Mouse (Mus musculus) megakaryocyte, adult 5-6 weeks (primary cell): ENCODE results near the gene Tmem258. TPM values are rescaled to one million over a fixed set of nuclear protein-coding genes. Genes with fewer than 3 reads are reported as not detected.

Experiments
- total RNA-seq, 2 experiments: library from RNA; stranded (forward) in 1 of 2; stranded (reverse) in 1 of 2; fragments of 153-499, 151-499 nt in 1 of 2; fragments of 221-1000, 200-1000 nt in 1 of 2; gene quantifications; 2 replicates each; pipeline versions ENCODE4 v1.2.3 to v1.2.4; 2015 to 2017

Tmem258 gene
- total RNA-seq, 2 experiments from 2014 or later = 163 to 182 TPM

Other genes with a start within 250 kb of the Tmem258 start
- 1,271 and 1,296 TPM in 2 replicates for gene Fth1, start 223.4 kb upstream of the Tmem258 start, total RNA-seq (2015)
- gene Fth1, start 223.4 kb upstream of the Tmem258 start, total RNA-seq (2017) = 513 and 615 TPM in 2 replicates
- not detected in 2 replicates for gene Best1, start 202.4 kb upstream of the Tmem258 start, total RNA-seq (2015)
- not detected in 2 replicates for gene Best1, start 202.4 kb upstream of the Tmem258 start, total RNA-seq (2017)
- 3.1 and 5.6 TPM in 2 replicates for gene Rab3il1, start 202.3 kb upstream of the Tmem258 start, total RNA-seq (2015)
- gene Rab3il1, start 202.3 kb upstream of the Tmem258 start, total RNA-seq (2017) = 7.1 and 11.8 TPM in 2 replicates
- 0.76 and 0.91 TPM in 2 replicates for gene Fads3, start 162.4 kb upstream of the Tmem258 start, total RNA-seq (2015)
- gene Fads3, start 162.4 kb upstream of the Tmem258 start, total RNA-seq (2017) = 1.8 and 1.9 TPM in 2 replicates
- gene Fads2, start 102.3 kb upstream of the Tmem258 start, total RNA-seq (2015) = 3.0 and 7.6 TPM in 2 replicates
- 3.1 and 4.3 TPM in 2 replicates for gene Fads2, start 102.3 kb upstream of the Tmem258 start, total RNA-seq (2017)
- 12.3 and 12.6 TPM in 2 replicates for gene Fads1, start 21.1 kb upstream of the Tmem258 start, total RNA-seq (2015)
- gene Fads1, start 21.1 kb upstream of the Tmem258 start, total RNA-seq (2017) = 5.3 and 9.6 TPM in 2 replicates
- 30.7 and 33.9 TPM in 2 replicates for gene Fen1, start 155 bp downstream of the Tmem258 start, total RNA-seq (2015)
- 60.5 and 62.9 TPM in 2 replicates for gene Fen1, start 155 bp downstream of the Tmem258 start, total RNA-seq (2017)
- 0.22 and 0.27 TPM in 2 replicates for gene Myrf, start 36.7 kb downstream of the Tmem258 start, total RNA-seq (2015)
- 0.04 TPM in 1 of 2 replicates, not detected in the other for gene Myrf, start 36.7 kb downstream of the Tmem258 start, total RNA-seq (2017)
- gene Dagla, start 100.9 kb downstream of the Tmem258 start, total RNA-seq (2015) = not detected in 2 replicates
- gene Dagla, start 100.9 kb downstream of the Tmem258 start, total RNA-seq (2017) = not detected in 2 replicates
- gene Syt7, start 185.1 kb downstream of the Tmem258 start, total RNA-seq (2015) = not detected in 2 replicates
- gene Syt7, start 185.1 kb downstream of the Tmem258 start, total RNA-seq (2017) = not detected in 2 replicates